ENCODE assay signal across 31 mouse cellular contexts in the genomic region with DNA sequence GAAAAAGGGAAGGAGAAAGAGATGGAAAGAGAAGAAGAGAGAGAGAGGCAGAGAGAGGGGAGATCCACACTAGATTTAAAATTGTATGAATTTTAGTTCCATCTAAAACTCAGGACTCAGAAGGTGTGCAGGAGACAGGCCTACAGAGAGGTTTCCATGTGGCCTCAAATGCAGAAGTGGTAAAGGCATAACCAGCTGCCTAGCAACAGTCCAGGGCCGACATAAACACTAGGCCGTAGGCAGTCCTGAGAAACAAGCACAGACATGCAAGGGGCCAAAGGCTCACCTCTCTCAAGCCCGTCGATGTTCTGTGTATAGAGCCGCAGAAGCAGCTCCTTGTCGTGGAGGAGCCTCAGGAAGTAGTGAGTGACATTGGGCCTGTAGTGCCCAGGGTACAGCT. TPM values are rescaled to one million over a fixed set of nuclear protein-coding genes. Genes with fewer than 3 reads are reported as not detected.
DNase-seq lines count a peak whose midpoint lies in the region; ATAC-seq and TF ChIP-seq lines count a peak whose summit lies in the region.
"Had no signal": no experiment of that assay in that cellular context is flagged by ENCODE, and none has a peak within 500 bp of the region (broad histone marks: within the 10 kb centered on the region; RNA-seq: fewer than 3 reads in every experiment).

No protein-coding gene starts in this region.

- no peak for TF ChIP-seq CTCF in CH12.LX (conservative IDR thresholded peaks at IDR 0.05 in 1 of 2, IDR thresholded peaks at IDR 0.05 in 1 of 2; ENCODE audit: low read depth in 2 of 2, low read length in 2 of 2)

- no peak overlapping the region for H3K27ac ChIP-seq in embryonic facial prominence, embryonic 14.5 days (replicated peaks; ENCODE audit: low read depth, low read length)
- no peak overlapping the region for H3K27ac ChIP-seq in embryonic facial prominence, embryonic 10.5 days (replicated peaks)
- H3K27ac ChIP-seq in CH12.LX (ENCODE audit: insufficient read depth, low read depth): peak overlapping the region; percentile 75
- no peak overlapping the region for H3K27ac ChIP-seq in kidney, embryonic 15.5 days
- H3K27ac ChIP-seq: forebrain, embryonic 10.5 days; heart, embryonic 15.5 days; hindbrain, embryonic 14.5 days; kidney, postnatal 0 days had no signal

- peaks cover 3% of the 10 kb centered on the region; the same call in 1 of the 2 replicates for H3K4me1 ChIP-seq in embryonic facial prominence, embryonic 14.5 days (ENCODE audit: control insufficient read depth, insufficient read depth, low read length)
- H3K4me1 ChIP-seq in embryonic facial prominence, embryonic 10.5 days: peaks cover 12% of the 10 kb centered on the region
- H3K4me1 ChIP-seq in CH12.LX (ENCODE audit: control insufficient read depth in 1 of 2, insufficient read depth in 2 of 2): peaks cover 21 to 59% of the 10 kb centered on the region in 2 experiments
- peaks cover 8% of the 10 kb centered on the region for H3K4me1 ChIP-seq in kidney, embryonic 15.5 days

- 0 out of 2 replicates have a peak overlapping the region, but pooled peaks have one; percentile 14 for H3K9ac ChIP-seq in embryonic facial prominence, embryonic 14.5 days (ENCODE audit: low read depth, low read length)
- H3K9ac ChIP-seq in CH12.LX (ENCODE audit: insufficient read depth, low read depth): peak overlapping the region; percentile 17; the same call in 1 of the 2 replicates
- no peak overlapping the region for H3K9ac ChIP-seq in kidney, embryonic 15.5 days
- H3K9ac ChIP-seq: forebrain, postnatal 0 days; heart, embryonic 15.5 days; hindbrain, embryonic 14.5 days had no signal

- in situ Hi-C loops in CH12.LX (cut with MboI; ENCODE audit: low pct_ligation_motif_present, low pct_unique_long_range_greater_than_20kb, low sequenced_read_pairs): no loop called here

- H3K4me2 ChIP-seq in embryonic facial prominence, embryonic 14.5 days (ENCODE audit: low read depth, low read length): no peak overlapping the region
- H3K4me2 ChIP-seq in CH12.LX (ENCODE audit: insufficient read depth, low read depth, poor library complexity, severe bottlenecking): peak overlapping the region; percentile 47
- no peak overlapping the region for H3K4me2 ChIP-seq in kidney, embryonic 15.5 days
- H3K4me2 ChIP-seq: heart, embryonic 15.5 days; hindbrain, embryonic 14.5 days; midbrain, embryonic 11.5 days had no signal

- TF ChIP-seq POLR2A in CH12.LX (IDR thresholded peaks at IDR 0.05; ENCODE audit: low read depth, low read length): 0 out of 2 replicates have a peak, but pooled peaks have one; percentile 12

- H3K9me3 ChIP-seq in embryonic facial prominence, embryonic 14.5 days (ENCODE audit: control insufficient read depth, low read length): no peaks in the 10 kb centered on the region
- H3K9me3 ChIP-seq in embryonic facial prominence, embryonic 10.5 days: no peaks in the 10 kb centered on the region
- H3K9me3 ChIP-seq in CH12.LX (replicated peaks; ENCODE audit: low read length): no peaks in the 10 kb centered on the region
- H3K9me3 ChIP-seq in kidney, embryonic 15.5 days (replicated peaks): no peaks in the 10 kb centered on the region
- H3K9me3 ChIP-seq: forebrain, embryonic 10.5 days; G1E; heart, embryonic 15.5 days had no signal

- no peak overlapping the region for H3K4me3 ChIP-seq in embryonic facial prominence, embryonic 14.5 days (ENCODE audit: low read depth, low read length)
- H3K4me3 ChIP-seq in embryonic facial prominence, embryonic 10.5 days: no peak overlapping the region
- peak overlapping the region in 1 of 3 experiments; percentile 8 for H3K4me3 ChIP-seq in CH12.LX (replicated peaks in 1 of 3; ENCODE audit: low read depth in 2 of 3, low read length in 2 of 3, poor library complexity in 1 of 3)
- H3K4me3 ChIP-seq in kidney, embryonic 15.5 days (replicated peaks): no peak overlapping the region
- H3K4me3 ChIP-seq: forebrain, embryonic 10.5 days; heart, embryonic 15.5 days had no signal

- peaks cover 4% of the 10 kb centered on the region for H3K79me2 ChIP-seq in CH12.LX (replicated peaks; ENCODE audit: control insufficient read depth, extremely low read depth, insufficient read depth, poor library complexity, severe bottlenecking)

- no peak for DNase-seq in embryonic facial prominence, embryonic 14.5 days (ENCODE audit: low spot score)
- no peak for DNase-seq in embryonic facial prominence, embryonic 10.5 days (ENCODE audit: low spot score)
- DNase-seq in CH12.LX (ENCODE audit: extremely low read depth): peak; percentile 84
- DNase-seq in urinary bladder, postnatal 14 days (ENCODE audit: low spot score): no peak
- DNase-seq: adrenal gland, adult 2 months; cerebellum, adult 9-10 months; forebrain, postnatal 0 days; gastrocnemius, postnatal 36 days; heart, postnatal 36 days; kidney, adult 18-20 months; right cerebral cortex, postnatal 14 days; spleen, adult 18-20 months; thymus, postnatal 14 days had no signal

- H3K27me3 ChIP-seq in embryonic facial prominence, embryonic 14.5 days (replicated peaks; ENCODE audit: control insufficient read depth, insufficient read depth, low read length): no peaks in the 10 kb centered on the region
- H3K27me3 ChIP-seq in embryonic facial prominence, embryonic 10.5 days (replicated peaks; ENCODE audit: low read depth, poor library complexity, severe bottlenecking): no peaks in the 10 kb centered on the region
- H3K27me3 ChIP-seq in CH12.LX (replicated peaks): no peaks in the 10 kb centered on the region
- H3K27me3 ChIP-seq in kidney, embryonic 15.5 days: no peaks in the 10 kb centered on the region
- H3K27me3 ChIP-seq: heart, embryonic 15.5 days; Patski had no signal

- H3K36me3 ChIP-seq in embryonic facial prominence, embryonic 14.5 days (ENCODE audit: control insufficient read depth, insufficient read depth, low read length): peaks cover 26% of the 10 kb centered on the region
- peaks cover 41% of the 10 kb centered on the region for H3K36me3 ChIP-seq in embryonic facial prominence, embryonic 10.5 days (replicated peaks)
- peaks cover 24 to 53% of the 10 kb centered on the region in 2 experiments for H3K36me3 ChIP-seq in CH12.LX (replicated peaks in 1 of 2; ENCODE audit: control insufficient read depth in 1 of 2, insufficient read depth in 1 of 2, low read length in 1 of 2)
- peaks cover 46% of the 10 kb centered on the region for H3K36me3 ChIP-seq in kidney, embryonic 15.5 days

- TF ChIP-seq RAD21 in CH12.LX (IDR thresholded peaks at IDR 0.05; ENCODE audit: low read depth, low read length): no peak

- WGBS in embryonic facial prominence, embryonic 14.5 days: 72% methylated on average over 6 of the region's 6 CpGs
- WGBS in embryonic facial prominence, embryonic 10.5 days: 77% methylated on average over 6 of the region's 6 CpGs
- WGBS in kidney, embryonic 15.5 days: 85% methylated on average over 6 of the region's 6 CpGs

- ATAC-seq in embryonic facial prominence, embryonic 14.5 days (ENCODE audit: low read depth): no peak
- peak; percentile 50 to 55 for ATAC-seq in hematopoietic stem cell, adult 5-6 weeks (replicated peaks in 1 of 2; ENCODE audit: insufficient read depth in 1 of 2, low FRiP score in 2 of 2, low TSS enrichment in 1 of 2, low read depth in 1 of 2, poor library complexity in 2 of 2, severe bottlenecking in 2 of 2)
- ATAC-seq in neutrophil, adult 5-6 weeks (ENCODE audit: extremely low read depth, insufficient number of reproducible peaks, low FRiP score, poor library complexity, severe bottlenecking): peak; percentile 53; the same call in 1 of the 2 replicates
- ATAC-seq in kidney, embryonic 15.5 days (replicated peaks; ENCODE audit: low FRiP score): no peak
- ATAC-seq: CD4-positive, CD25-positive, alpha-beta regulatory T cell, adult 4 months; forebrain, postnatal 0 days; inflammation-experienced regulatory T-cells, adult 6 months; Patski had no signal

- peak; percentile 58 for TF ChIP-seq EP300 in CH12.LX (IDR thresholded peaks at IDR 0.05; ENCODE audit: low read length)

- dilution Hi-C loops in CH12.LX (cut with MboI; ENCODE audit: extremely low pct_ligation_motif_present, extremely low pct_unique_long_range_greater_than_20kb, low sequenced_read_pairs): no loop called here

RNA-seq across cellular contexts. Expression of a gene that starts 4.4 kb away (rescaled TPM):
- 127 and 140 TPM in 2 replicates for polyA plus RNA-seq in embryonic facial prominence, embryonic 14.5 days (2014; fragmentation: Nextera tagmentation; extraction: Ambion mirVana)
- 332 TPM in 2 replicates for polyA plus RNA-seq in embryonic facial prominence, embryonic 10.5 days (2016; fragmentation: Nextera tagmentation; extraction: Ambion mirVana)
- total RNA-seq in CH12.LX (2012; rRNA removed): 165 and 189 TPM in 2 replicates
- 166 and 168 TPM in 2 replicates for total RNA-seq in CH12.LX (2014; rRNA removed)
- 185 and 245 TPM in 2 replicates for polyA plus RNA-seq in CH12.LX (2012; ENCODE audit: insufficient read length, low read depth)
- 131 and 147 TPM in 2 replicates for total RNA-seq in hematopoietic stem cell, adult 5-6 weeks (2017)
- 96.6 and 110 TPM in 2 replicates for total RNA-seq in neutrophil, adult 5-6 weeks (2017)
- polyA plus RNA-seq in kidney, embryonic 15.5 days (2015; fragmentation: Nextera tagmentation; extraction: Ambion mirVana): 241 and 246 TPM in 2 replicates

RNA-seq across cellular contexts. Expression of a gene that starts 4.7 kb away (rescaled TPM):
- polyA plus RNA-seq in embryonic facial prominence, embryonic 14.5 days (2014; fragmentation: Nextera tagmentation; extraction: Ambion mirVana): 18.3 and 19.9 TPM in 2 replicates
- polyA plus RNA-seq in embryonic facial prominence, embryonic 10.5 days (2016; fragmentation: Nextera tagmentation; extraction: Ambion mirVana): 22.6 and 24.5 TPM in 2 replicates
- 17.8 and 23.7 TPM in 2 replicates for total RNA-seq in CH12.LX (2012; rRNA removed)
- total RNA-seq in CH12.LX (2014; rRNA removed): 14.9 and 16.6 TPM in 2 replicates
- polyA plus RNA-seq in CH12.LX (2012; ENCODE audit: insufficient read length, low read depth): 10.3 and 12.6 TPM in 2 replicates
- 50.7 and 71.5 TPM in 2 replicates for total RNA-seq in hematopoietic stem cell, adult 5-6 weeks (2017)
- 14.5 and 20.1 TPM in 2 replicates for total RNA-seq in neutrophil, adult 5-6 weeks (2017)
- 32.5 and 36.3 TPM in 2 replicates for polyA plus RNA-seq in kidney, embryonic 15.5 days (2015; fragmentation: Nextera tagmentation; extraction: Ambion mirVana)

RNA-seq across cellular contexts. Expression of a gene that starts 20.0 kb away (rescaled TPM):
- polyA plus RNA-seq in embryonic facial prominence, embryonic 14.5 days (2014; fragmentation: Nextera tagmentation; extraction: Ambion mirVana): 65.4 and 75.3 TPM in 2 replicates
- polyA plus RNA-seq in embryonic facial prominence, embryonic 10.5 days (2016; fragmentation: Nextera tagmentation; extraction: Ambion mirVana): 22.4 and 23.0 TPM in 2 replicates
- total RNA-seq in CH12.LX (2012; rRNA removed) (13.8 and 16.7 TPM in 2 replicates), CH12.LX (2014; rRNA removed) (11.6 and 13.1 TPM in 2 replicates)
- 24.3 and 25.1 TPM in 2 replicates for polyA plus RNA-seq in CH12.LX (2012; ENCODE audit: insufficient read length, low read depth)
- 28.2 and 36.1 TPM in 2 replicates for total RNA-seq in hematopoietic stem cell, adult 5-6 weeks (2017)
- 28.3 and 47.1 TPM in 2 replicates for total RNA-seq in neutrophil, adult 5-6 weeks (2017)
- 35.9 and 37.2 TPM in 2 replicates for polyA plus RNA-seq in kidney, embryonic 15.5 days (2015; fragmentation: Nextera tagmentation; extraction: Ambion mirVana)

RNA-seq across cellular contexts. Expression of a gene that starts 20.6 kb away (rescaled TPM):
- 76.0 and 80.0 TPM in 2 replicates for polyA plus RNA-seq in embryonic facial prominence, embryonic 14.5 days (2014; fragmentation: Nextera tagmentation; extraction: Ambion mirVana)
- 57.7 and 59.1 TPM in 2 replicates for polyA plus RNA-seq in embryonic facial prominence, embryonic 10.5 days (2016; fragmentation: Nextera tagmentation; extraction: Ambion mirVana)
- 66.5 and 80.9 TPM in 2 replicates for total RNA-seq in CH12.LX (2012; rRNA removed)
- total RNA-seq in CH12.LX (2014; rRNA removed): 53.2 and 54.2 TPM in 2 replicates
- polyA plus RNA-seq in CH12.LX (2012; ENCODE audit: insufficient read length, low read depth): 56.4 and 61.9 TPM in 2 replicates
- 49.0 and 66.3 TPM in 2 replicates for total RNA-seq in hematopoietic stem cell, adult 5-6 weeks (2017)
- total RNA-seq in neutrophil, adult 5-6 weeks (2017): 120 and 128 TPM in 2 replicates
- polyA plus RNA-seq in kidney, embryonic 15.5 days (2015; fragmentation: Nextera tagmentation; extraction: Ambion mirVana): 54.8 and 59.7 TPM in 2 replicates

RNA-seq across cellular contexts. Expression of a gene that starts 21.2 kb away (rescaled TPM):
- not detected in 2 replicates for polyA plus RNA-seq in embryonic facial prominence, embryonic 14.5 days (2014; fragmentation: Nextera tagmentation; extraction: Ambion mirVana)
- 0.22 TPM in 1 of 2 replicates, not detected in the other for polyA plus RNA-seq in embryonic facial prominence, embryonic 10.5 days (2016; fragmentation: Nextera tagmentation; extraction: Ambion mirVana)
- total RNA-seq in CH12.LX (2012; rRNA removed) (not detected in 2 replicates), CH12.LX (2014; rRNA removed) (not detected in 2 replicates)
- not detected in 2 replicates for polyA plus RNA-seq in CH12.LX (2012; ENCODE audit: insufficient read length, low read depth)
- 1.8 and 4.6 TPM in 2 replicates for total RNA-seq in hematopoietic stem cell, adult 5-6 weeks (2017)
- total RNA-seq in neutrophil, adult 5-6 weeks (2017): not detected in 2 replicates
- polyA plus RNA-seq in kidney, embryonic 15.5 days (2015; fragmentation: Nextera tagmentation; extraction: Ambion mirVana): not detected in 2 replicates
- total RNA-seq: adrenal gland, adult 2 months; gastrocnemius, postnatal 36 days; heart, adult 8-10 months; heart, postnatal 36 days had no signal
- polyA plus RNA-seq: CD4-positive, CD25-positive, alpha-beta regulatory T cell, adult 4 months; forebrain, embryonic 10.5 days; forebrain, postnatal 0 days; heart, embryonic 15.5 days; hindbrain, embryonic 14.5 days; inflammation-experienced regulatory T-cells, adult 6 months; limb, embryonic 11.5 days; liver, adult 2 months; liver, embryonic 16.5 days; midbrain, embryonic 11.5 days; midbrain, postnatal 0 days; Patski; stomach, embryonic 14.5 days had no signal

Comparison
In these comparisons a context has a peak if more than half of its experiments do, and no peak if none do; other contexts are left out.
1. ATAC-seq: peak in hematopoietic stem cell, adult 5-6 weeks (2 of 2) and neutrophil, adult 5-6 weeks (single experiment); none in embryonic facial prominence, embryonic 14.5 days (single experiment) and kidney, embryonic 15.5 days (single experiment).